Mouse (Mus musculus): ENCODE measurements around the gene Cdipt. TPM values are rescaled to one million over a fixed set of nuclear protein-coding genes. Genes with fewer than 3 reads are reported as not detected.

Gene Cdipt
- total RNA-seq, 2 experiments from 2014 or later, result 19.7 to 29.8 TPM

- ATAC-seq (replicated peaks; ENCODE audit: low FRiP score, poor library complexity, severe bottlenecking), result no peak
Measured at GRCm38 (mm10) chr7:127021563-127022527, 46.1 kb downstream of the Cdipt start.

GRCm38 (mm10) chr7:127022528-127023271 lies 47.0 kb downstream of the Cdipt start:
- ATAC-seq (replicated peaks; ENCODE audit: low FRiP score, poor library complexity, severe bottlenecking), result no peak

GRCm38 (mm10) chr7:127023272-127023691 lies 47.6 kb downstream of the Cdipt start:
- ATAC-seq (replicated peaks; ENCODE audit: low FRiP score, poor library complexity, severe bottlenecking), result no peak

GRCm38 (mm10) chr7:127023896-127024690 lies 48.4 kb downstream of the Cdipt start:
- ATAC-seq (replicated peaks; ENCODE audit: low FRiP score, poor library complexity, severe bottlenecking), result no peak

GRCm38 (mm10) chr7:127024755-127025555 lies 49.2 kb downstream of the Cdipt start:
- ATAC-seq (replicated peaks; ENCODE audit: low FRiP score, poor library complexity, severe bottlenecking), result peak; percentile 39

- no peak for ATAC-seq (replicated peaks; ENCODE audit: low FRiP score, poor library complexity, severe bottlenecking)
Measured at GRCm38 (mm10) chr7:127025556-127026160, 49.9 kb downstream of the Cdipt start.

GRCm38 (mm10) chr7:127026161-127026600 lies 50.5 kb downstream of the Cdipt start:
- ATAC-seq (replicated peaks; ENCODE audit: low FRiP score, poor library complexity, severe bottlenecking), result no peak

GRCm38 (mm10) chr7:127026616-127026983 lies 50.9 kb downstream of the Cdipt start:
- no peak for ATAC-seq (replicated peaks; ENCODE audit: low FRiP score, poor library complexity, severe bottlenecking)

GRCm38 (mm10) chr7:127026984-127027726 lies 51.4 kb downstream of the Cdipt start, which contains the start of gene Maz:
Maz (minus strand) TSS chr7:127027037.
- peak; percentile 74 for ATAC-seq (replicated peaks; ENCODE audit: low FRiP score, poor library complexity, severe bottlenecking)

GRCm38 (mm10) chr7:127027885-127028284 lies 52.2 kb downstream of the Cdipt start:
- no peak for ATAC-seq (replicated peaks; ENCODE audit: low FRiP score, poor library complexity, severe bottlenecking)

Other genes with a start within 250 kb of the Cdipt start
- gene Mapk3, start 216.3 kb upstream of the Cdipt start, total RNA-seq (2015; ENCODE audit: low replicate concordance), result 46.5 and 49.0 TPM in 2 replicates
- gene Mapk3, start 216.3 kb upstream of the Cdipt start, total RNA-seq (2017; ENCODE audit: low replicate concordance), result 18.6 and 19.3 TPM in 2 replicates
- 9.2 and 11.9 TPM in 2 replicates for gene Gdpd3, start 209.6 kb upstream of the Cdipt start, total RNA-seq (2015; ENCODE audit: low replicate concordance)
- gene Gdpd3, start 209.6 kb upstream of the Cdipt start, total RNA-seq (2017; ENCODE audit: low replicate concordance), result 8.1 TPM in 1 of 2 replicates, not detected in the other
- gene Ypel3, start 199.0 kb upstream of the Cdipt start, total RNA-seq (2015; ENCODE audit: low replicate concordance), result 182 and 256 TPM in 2 replicates
- gene Ypel3, start 199.0 kb upstream of the Cdipt start, total RNA-seq (2017; ENCODE audit: low replicate concordance), result 61.6 and 74.1 TPM in 2 replicates
- gene Tbx6, start 194.4 kb upstream of the Cdipt start, total RNA-seq (2015; ENCODE audit: low replicate concordance), result 2.1 and 4.3 TPM in 2 replicates
- 2.6 and 2.7 TPM in 2 replicates for gene Tbx6, start 194.4 kb upstream of the Cdipt start, total RNA-seq (2017; ENCODE audit: low replicate concordance)
- gene Ppp4c, start 183.4 kb upstream of the Cdipt start, total RNA-seq (2015; ENCODE audit: low replicate concordance), result 63.7 and 105 TPM in 2 replicates
- gene Ppp4c, start 183.4 kb upstream of the Cdipt start, total RNA-seq (2017; ENCODE audit: low replicate concordance), result 52.8 and 67.6 TPM in 2 replicates
- gene Fam57b, start 178.2 kb upstream of the Cdipt start, total RNA-seq (2015; ENCODE audit: low replicate concordance), result not detected in 2 replicates
- gene Fam57b, start 178.2 kb upstream of the Cdipt start, total RNA-seq (2017; ENCODE audit: low replicate concordance), result not detected in 2 replicates
- not detected in 2 replicates for gene 4930451I11Rik, start 144.3 kb upstream of the Cdipt start, total RNA-seq (2015; ENCODE audit: low replicate concordance)
- gene 4930451I11Rik, start 144.3 kb upstream of the Cdipt start, total RNA-seq (2017; ENCODE audit: low replicate concordance), result not detected in 2 replicates
- gene Doc2a, start 128.5 kb upstream of the Cdipt start, total RNA-seq (2015; ENCODE audit: low replicate concordance), result not detected in 2 replicates
- not detected in 2 replicates for gene Doc2a, start 128.5 kb upstream of the Cdipt start, total RNA-seq (2017; ENCODE audit: low replicate concordance)
- 50.8 and 63.3 TPM in 2 replicates for gene Hirip3, start 113.9 kb upstream of the Cdipt start, total RNA-seq (2015; ENCODE audit: low replicate concordance)
- gene Hirip3, start 113.9 kb upstream of the Cdipt start, total RNA-seq (2017; ENCODE audit: low replicate concordance), result 193 and 296 TPM in 2 replicates
- 19.1 and 20.1 TPM in 2 replicates for gene Ino80e, start 113.5 kb upstream of the Cdipt start, total RNA-seq (2015; ENCODE audit: low replicate concordance)
- 20.2 and 30.4 TPM in 2 replicates for gene Ino80e, start 113.5 kb upstream of the Cdipt start, total RNA-seq (2017; ENCODE audit: low replicate concordance)
- 23.1 and 38.2 TPM in 2 replicates for gene Taok2, start 91.2 kb upstream of the Cdipt start, total RNA-seq (2015; ENCODE audit: low replicate concordance)
- gene Taok2, start 91.2 kb upstream of the Cdipt start, total RNA-seq (2017; ENCODE audit: low replicate concordance), result 65.6 and 76.2 TPM in 2 replicates
- 3.2 and 5.4 TPM in 2 replicates for gene Tmem219, start 53.0 kb upstream of the Cdipt start, total RNA-seq (2015; ENCODE audit: low replicate concordance)
- 4.0 and 10.4 TPM in 2 replicates for gene Tmem219, start 53.0 kb upstream of the Cdipt start, total RNA-seq (2017; ENCODE audit: low replicate concordance)
- 21.6 TPM in 1 of 2 replicates, not detected in the other for gene Kctd13, start 47.0 kb upstream of the Cdipt start, total RNA-seq (2015; ENCODE audit: low replicate concordance)
- 0.53 and 3.3 TPM in 2 replicates for gene Kctd13, start 47.0 kb upstream of the Cdipt start, total RNA-seq (2017; ENCODE audit: low replicate concordance)
- gene Asphd1, start 26.3 kb upstream of the Cdipt start, total RNA-seq (2015; ENCODE audit: low replicate concordance), result not detected in 2 replicates
- not detected in 2 replicates for gene Asphd1, start 26.3 kb upstream of the Cdipt start, total RNA-seq (2017; ENCODE audit: low replicate concordance)
- not detected in 2 replicates for gene Sez6l2, start 25.4 kb upstream of the Cdipt start, total RNA-seq (2015; ENCODE audit: low replicate concordance)
- 0.45 TPM in 1 of 2 replicates, not detected in the other for gene Sez6l2, start 25.4 kb upstream of the Cdipt start, total RNA-seq (2017; ENCODE audit: low replicate concordance)
- 2.9 TPM in 1 of 2 replicates, not detected in the other for gene Cdiptos, start 184 bp downstream of the Cdipt start, total RNA-seq (2015; ENCODE audit: low replicate concordance)
- not detected in 2 replicates for gene Cdiptos, start 184 bp downstream of the Cdipt start, total RNA-seq (2017; ENCODE audit: low replicate concordance)
- gene Mvp, start 38.7 kb downstream of the Cdipt start, total RNA-seq (2015; ENCODE audit: low replicate concordance), result 0.36 and 0.42 TPM in 2 replicates
- gene Mvp, start 38.7 kb downstream of the Cdipt start, total RNA-seq (2017; ENCODE audit: low replicate concordance), result 6.7 and 7.7 TPM in 2 replicates
- not detected in 2 replicates for gene Pagr1b, start 40.6 kb downstream of the Cdipt start, total RNA-seq (2015; ENCODE audit: low replicate concordance)
- gene Pagr1b, start 40.6 kb downstream of the Cdipt start, total RNA-seq (2017; ENCODE audit: low replicate concordance), result 0.64 and 11.8 TPM in 2 replicates
- gene Pagr1a, start 41.4 kb downstream of the Cdipt start, total RNA-seq (2015; ENCODE audit: low replicate concordance), result 24.1 and 46.9 TPM in 2 replicates
- 10.6 and 26.2 TPM in 2 replicates for gene Pagr1a, start 41.4 kb downstream of the Cdipt start, total RNA-seq (2017; ENCODE audit: low replicate concordance)
- 1.7 TPM in 1 of 2 replicates, not detected in the other for gene Gm42742, start 45.2 kb downstream of the Cdipt start, total RNA-seq (2015; ENCODE audit: low replicate concordance)
- gene Gm42742, start 45.2 kb downstream of the Cdipt start, total RNA-seq (2017; ENCODE audit: low replicate concordance), result 10.8 and 28.1 TPM in 2 replicates
- gene Prrt2, start 45.3 kb downstream of the Cdipt start, total RNA-seq (2015; ENCODE audit: low replicate concordance), result 0.84 TPM in 1 of 2 replicates, not detected in the other
- 3.0 TPM in 1 of 2 replicates, not detected in the other for gene Prrt2, start 45.3 kb downstream of the Cdipt start, total RNA-seq (2017; ENCODE audit: low replicate concordance)
- gene Maz, start 51.1 kb downstream of the Cdipt start, total RNA-seq (2015; ENCODE audit: low replicate concordance), result 175 and 179 TPM in 2 replicates
- 96.8 and 123 TPM in 2 replicates for gene Maz, start 51.1 kb downstream of the Cdipt start, total RNA-seq (2017; ENCODE audit: low replicate concordance)
- 651 and 861 TPM in 2 replicates for gene Kif22, start 66.6 kb downstream of the Cdipt start, total RNA-seq (2015; ENCODE audit: low replicate concordance)
- 380 and 614 TPM in 2 replicates for gene Kif22, start 66.6 kb downstream of the Cdipt start, total RNA-seq (2017; ENCODE audit: low replicate concordance)
- gene Zg16, start 111.4 kb downstream of the Cdipt start, total RNA-seq (2015; ENCODE audit: low replicate concordance), result 3.6 and 9.2 TPM in 2 replicates
- 1.2 and 6.0 TPM in 2 replicates for gene Zg16, start 111.4 kb downstream of the Cdipt start, total RNA-seq (2017; ENCODE audit: low replicate concordance)
- 18.0 and 25.9 TPM in 2 replicates for gene AI467606, start 115.4 kb downstream of the Cdipt start, total RNA-seq (2015; ENCODE audit: low replicate concordance)
- gene AI467606, start 115.4 kb downstream of the Cdipt start, total RNA-seq (2017; ENCODE audit: low replicate concordance), result 10.5 and 12.7 TPM in 2 replicates
- gene Qprt, start 146.3 kb downstream of the Cdipt start, total RNA-seq (2015; ENCODE audit: low replicate concordance), result not detected in 2 replicates
- gene Qprt, start 146.3 kb downstream of the Cdipt start, total RNA-seq (2017; ENCODE audit: low replicate concordance), result 1.8 TPM in 1 of 2 replicates, not detected in the other
- gene Spn, start 161.9 kb downstream of the Cdipt start, total RNA-seq (2015; ENCODE audit: low replicate concordance), result 16.2 and 30.2 TPM in 2 replicates
- 30.8 and 32.0 TPM in 2 replicates for gene Spn, start 161.9 kb downstream of the Cdipt start, total RNA-seq (2017; ENCODE audit: low replicate concordance)
- 18.7 and 25.2 TPM in 2 replicates for gene Cd2bp2, start 220.1 kb downstream of the Cdipt start, total RNA-seq (2015; ENCODE audit: low replicate concordance)
- 43.6 and 63.3 TPM in 2 replicates for gene Cd2bp2, start 220.1 kb downstream of the Cdipt start, total RNA-seq (2017; ENCODE audit: low replicate concordance)
- gene Tbc1d10b, start 232.6 kb downstream of the Cdipt start, total RNA-seq (2015; ENCODE audit: low replicate concordance), result 25.6 and 36.4 TPM in 2 replicates
- gene Tbc1d10b, start 232.6 kb downstream of the Cdipt start, total RNA-seq (2017; ENCODE audit: low replicate concordance), result 85.3 and 173 TPM in 2 replicates
- gene Mylpf, start 233.0 kb downstream of the Cdipt start, total RNA-seq (2015; ENCODE audit: low replicate concordance), result 24.3 and 28.1 TPM in 2 replicates
- 25.7 and 48.9 TPM in 2 replicates for gene Mylpf, start 233.0 kb downstream of the Cdipt start, total RNA-seq (2017; ENCODE audit: low replicate concordance)

Data from erythroid progenitor cell, adult 5-6 weeks (primary cell).